Mouse (Mus musculus): ENCODE results near the gene Peak1. TPM values are rescaled to one million over a fixed set of nuclear protein-coding genes. Genes with fewer than 3 reads are reported as not detected.
A peak's percentile ranks its signal among the peaks of the same experiment; 100 is the strongest.

The Peak1 gene
- polyA plus RNA-seq, 1 experiment, result 5.5 TPM

DNA sequence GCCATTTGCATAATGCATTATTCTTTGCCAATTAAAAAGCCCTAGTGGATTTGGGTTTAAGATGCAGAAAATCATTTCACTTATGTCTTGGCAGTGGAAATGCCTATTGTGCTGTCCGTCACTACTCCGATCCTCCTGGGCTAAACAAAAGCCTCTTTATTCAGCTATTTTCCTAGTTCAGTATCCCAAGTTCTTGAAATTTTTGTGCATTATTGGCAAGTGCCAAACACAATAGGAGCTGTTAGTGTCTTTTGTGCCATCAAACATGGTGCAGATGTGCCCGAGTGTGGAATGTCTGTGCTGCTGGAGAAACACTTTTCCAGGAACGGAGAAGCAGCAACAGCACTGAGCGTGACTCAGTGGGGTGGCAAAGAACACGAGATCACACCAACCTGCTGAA lies 250.2 kb downstream of the Peak1 start:
- no peak overlapping the region for H3K27ac ChIP-seq (ENCODE audit: control insufficient read depth, insufficient read depth, low read depth, low read length)
- no peaks in the 10 kb centered on the region for H3K4me1 ChIP-seq (ENCODE audit: control insufficient read depth, insufficient read depth, low read length)
- no peaks in the 10 kb centered on the region for H3K27me3 ChIP-seq (ENCODE audit: control insufficient read depth, insufficient read depth, low read length)
- no peaks in the 10 kb centered on the region for H3K36me3 ChIP-seq (ENCODE audit: control insufficient read depth, insufficient read depth, low read length)
- no peak overlapping the region for H3K4me3 ChIP-seq (ENCODE audit: control insufficient read depth, low read depth, low read length)
- no peak for TF ChIP-seq POLR2A (IDR thresholded peaks at IDR 0.05; ENCODE audit: control insufficient read depth, low read depth, low read length)
- no peak for TF ChIP-seq CTCF (IDR thresholded peaks at IDR 0.05; ENCODE audit: control insufficient read depth, insufficient read depth, insufficient replicate concordance, low read depth, low read length)

DNA sequence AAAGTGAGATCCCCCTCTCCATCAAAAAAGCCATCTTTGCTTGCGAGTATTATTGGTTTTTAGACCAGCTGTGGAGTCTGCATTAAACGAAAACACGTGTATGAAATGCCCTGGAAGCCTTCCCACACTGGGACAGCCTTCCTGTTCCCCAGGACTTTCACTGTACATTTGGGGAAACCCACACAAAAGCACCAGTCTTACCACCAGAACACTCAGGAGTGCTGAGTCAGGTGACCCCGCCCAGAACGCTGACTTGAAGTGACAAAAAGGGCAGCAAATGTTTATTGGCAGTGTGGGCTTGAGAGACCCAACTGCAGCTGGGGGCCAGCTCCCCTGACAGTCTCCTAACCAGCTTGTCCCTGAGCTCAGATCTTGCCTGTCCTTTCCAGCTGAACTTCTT lies 251.7 kb downstream of the Peak1 start:
- Histone ChIP-seq H3K4me1 (ENCODE audit: control insufficient read depth, insufficient read depth, low read length) (no peaks in the 10 kb centered on the region), H3K4me3 (ENCODE audit: control insufficient read depth, low read depth, low read length) (no peak overlapping the region), H3K36me3 (ENCODE audit: control insufficient read depth, insufficient read depth, low read length) (no peaks in the 10 kb centered on the region), H3K27ac (ENCODE audit: control insufficient read depth, insufficient read depth, low read depth, low read length) (no peak overlapping the region), H3K27me3 (ENCODE audit: control insufficient read depth, insufficient read depth, low read length) (no peaks in the 10 kb centered on the region)
- TF ChIP-seq CTCF (IDR thresholded peaks at IDR 0.05; ENCODE audit: control insufficient read depth, insufficient read depth, insufficient replicate concordance, low read depth, low read length), result no peak
- TF ChIP-seq POLR2A (IDR thresholded peaks at IDR 0.05; ENCODE audit: control insufficient read depth, low read depth, low read length), result no peak

DNA sequence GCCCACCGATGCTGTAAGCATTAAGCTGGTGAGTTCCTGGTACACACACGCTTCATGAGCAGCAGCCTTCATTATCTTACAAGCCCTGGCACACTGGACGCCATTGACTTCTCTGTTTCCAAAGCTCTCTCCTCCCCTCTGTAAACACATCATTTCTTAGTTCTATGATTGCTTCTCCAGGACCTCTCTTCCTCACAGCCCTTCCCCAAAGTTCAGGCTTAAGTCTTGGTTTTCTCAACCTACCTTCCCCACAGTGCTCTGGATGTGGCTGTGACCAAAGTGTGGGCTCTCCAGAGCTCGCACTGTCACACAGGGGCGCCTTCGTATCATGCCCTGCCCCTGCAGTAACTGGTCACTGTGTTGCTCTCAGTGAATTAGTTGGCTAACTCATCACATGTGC lies 252.5 kb downstream of the Peak1 start, which contains the start of gene Tspan3:
Tspan3 (minus strand) TSS at position 101 of the 400 bp plus-strand sequence.
- Histone ChIP-seq H3K27ac (ENCODE audit: control insufficient read depth, insufficient read depth, low read depth, low read length) (no peak within 1 kb of the TSS), H3K27me3 (ENCODE audit: control insufficient read depth, insufficient read depth, low read length) (no peaks in the 10 kb centered on the region), H3K4me3 (ENCODE audit: control insufficient read depth, low read depth, low read length) (no peak within 1 kb of the TSS), H3K36me3 (ENCODE audit: control insufficient read depth, insufficient read depth, low read length) (no peaks in the 10 kb centered on the region), H3K4me1 (ENCODE audit: control insufficient read depth, insufficient read depth, low read length) (no peaks in the 10 kb centered on the region)
- no peak for TF ChIP-seq POLR2A (IDR thresholded peaks at IDR 0.05; ENCODE audit: control insufficient read depth, low read depth, low read length)
- TF ChIP-seq CTCF (IDR thresholded peaks at IDR 0.05; ENCODE audit: control insufficient read depth, insufficient read depth, insufficient replicate concordance, low read depth, low read length), result no peak

DNA sequence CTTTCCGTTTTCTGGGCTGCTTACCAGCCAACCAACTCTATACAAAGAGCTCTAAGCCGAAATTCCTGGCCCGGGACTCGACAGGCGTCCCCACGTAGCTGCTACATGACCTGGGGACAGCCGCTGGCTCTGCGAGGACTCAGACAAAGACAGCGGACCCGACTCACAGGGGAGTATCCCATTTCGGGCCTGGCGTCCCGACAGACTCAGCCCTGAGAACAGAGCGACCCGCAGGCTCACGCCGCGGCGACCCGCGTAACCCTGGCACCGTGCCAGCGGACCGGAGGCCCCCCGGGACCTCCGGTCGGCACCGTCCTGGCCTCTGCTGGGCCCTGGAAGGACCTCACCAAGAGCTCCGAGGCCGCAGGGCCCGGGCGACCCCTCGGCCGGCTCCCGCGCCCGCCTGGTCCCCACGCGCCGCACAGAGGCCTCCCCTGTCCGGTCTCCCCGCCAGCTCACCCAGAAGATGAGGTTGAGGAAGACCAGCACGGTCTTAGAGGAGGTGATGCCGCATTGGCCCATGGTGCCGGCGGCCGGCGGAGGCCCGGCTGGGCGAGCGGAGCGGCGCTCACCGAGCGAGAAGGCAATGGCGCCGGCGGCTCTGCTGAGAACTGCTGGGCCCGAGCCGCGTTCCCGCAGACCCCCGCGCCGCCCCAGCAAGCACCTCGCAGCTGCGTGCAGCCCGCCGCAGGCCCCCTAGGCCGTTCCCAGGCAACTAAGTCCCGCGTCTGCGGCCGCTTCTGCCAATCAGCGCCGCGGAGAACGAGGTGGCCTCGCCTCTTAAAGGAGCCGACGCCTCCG lies 257.3 kb downstream of the Peak1 start:
- TF ChIP-seq POLR2A (IDR thresholded peaks at IDR 0.05; ENCODE audit: control insufficient read depth, low read depth, low read length) (peak; percentile 71), CTCF (IDR thresholded peaks at IDR 0.05; ENCODE audit: control insufficient read depth, insufficient read depth, insufficient replicate concordance, low read depth, low read length) (no peak)
- H3K36me3 ChIP-seq (ENCODE audit: control insufficient read depth, insufficient read depth, low read length), result no peaks in the 10 kb centered on the region
- H3K27me3 ChIP-seq (ENCODE audit: control insufficient read depth, insufficient read depth, low read length), result no peaks in the 10 kb centered on the region
- peak overlapping the region; percentile 92 for H3K27ac ChIP-seq (ENCODE audit: control insufficient read depth, insufficient read depth, low read depth, low read length)
- peaks cover 2% of the 10 kb centered on the region; the same call in 1 of the 2 replicates for H3K4me1 ChIP-seq (ENCODE audit: control insufficient read depth, insufficient read depth, low read length)
- H3K4me3 ChIP-seq (ENCODE audit: control insufficient read depth, low read depth, low read length), result peak overlapping the region; percentile 94

DNA sequence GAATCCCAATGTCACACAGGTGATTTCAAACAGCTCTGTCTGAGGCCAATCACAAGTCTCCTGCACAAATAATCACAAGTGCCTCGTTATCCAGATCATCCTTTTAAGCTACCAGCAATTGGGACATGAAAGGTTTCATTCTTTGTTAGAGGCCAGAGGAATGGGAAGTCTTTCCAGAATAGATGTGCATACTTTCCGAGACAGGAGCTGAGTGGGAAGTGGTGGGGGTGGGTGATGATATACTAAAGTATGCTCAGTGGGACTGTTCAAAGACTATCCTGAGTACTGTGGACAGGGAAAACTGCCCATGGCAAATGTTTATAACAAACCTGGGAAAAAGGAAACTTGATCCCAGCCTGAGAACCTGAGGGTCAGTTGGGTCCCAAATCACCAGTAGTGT lies 258.4 kb downstream of the Peak1 start:
- peak overlapping the region; percentile 43; the same call in 1 of the 2 replicates for H3K4me3 ChIP-seq (ENCODE audit: control insufficient read depth, low read depth, low read length)
- peaks cover 2% of the 10 kb centered on the region; the same call in 1 of the 2 replicates for H3K4me1 ChIP-seq (ENCODE audit: control insufficient read depth, insufficient read depth, low read length)
- H3K27ac ChIP-seq (ENCODE audit: control insufficient read depth, insufficient read depth, low read depth, low read length), result no peak overlapping the region
- no peak for TF ChIP-seq CTCF (IDR thresholded peaks at IDR 0.05; ENCODE audit: control insufficient read depth, insufficient read depth, insufficient replicate concordance, low read depth, low read length)
- TF ChIP-seq POLR2A (IDR thresholded peaks at IDR 0.05; ENCODE audit: control insufficient read depth, low read depth, low read length), result no peak
- H3K27me3 ChIP-seq (ENCODE audit: control insufficient read depth, insufficient read depth, low read length), result no peaks in the 10 kb centered on the region
- no peaks in the 10 kb centered on the region for H3K36me3 ChIP-seq (ENCODE audit: control insufficient read depth, insufficient read depth, low read length)

DNA sequence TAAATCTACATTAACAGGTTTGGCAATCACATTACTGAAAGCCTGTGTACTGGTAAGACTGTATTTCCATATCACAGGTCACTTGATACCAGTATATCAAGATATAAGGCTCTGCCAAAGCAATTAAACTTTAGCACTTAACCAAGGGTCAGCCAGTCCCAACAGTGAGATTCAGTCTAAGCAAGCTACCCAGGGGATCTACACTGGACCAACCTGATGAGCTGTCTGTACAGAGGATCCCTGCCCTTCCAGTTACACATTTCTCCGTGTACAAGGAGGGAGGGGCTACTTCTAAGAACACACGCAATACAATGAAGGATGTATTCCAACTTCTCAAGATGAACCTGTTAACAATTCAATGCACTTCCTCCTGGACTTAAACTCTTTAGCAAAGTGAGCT lies 259.8 kb downstream of the Peak1 start:
- Histone ChIP-seq H3K36me3 (ENCODE audit: control insufficient read depth, insufficient read depth, low read length) (no peaks in the 10 kb centered on the region), H3K27ac (ENCODE audit: control insufficient read depth, insufficient read depth, low read depth, low read length) (no peak overlapping the region), H3K4me3 (ENCODE audit: control insufficient read depth, low read depth, low read length) (no peak overlapping the region), H3K27me3 (ENCODE audit: control insufficient read depth, insufficient read depth, low read length) (no peaks in the 10 kb centered on the region), H3K4me1 (ENCODE audit: control insufficient read depth, insufficient read depth, low read length) (peaks cover 2% of the 10 kb centered on the region; the same call in 1 of the 2 replicates)
- TF ChIP-seq POLR2A (IDR thresholded peaks at IDR 0.05; ENCODE audit: control insufficient read depth, low read depth, low read length) (no peak), CTCF (IDR thresholded peaks at IDR 0.05; ENCODE audit: control insufficient read depth, insufficient read depth, insufficient replicate concordance, low read depth, low read length) (no peak)

DNA sequence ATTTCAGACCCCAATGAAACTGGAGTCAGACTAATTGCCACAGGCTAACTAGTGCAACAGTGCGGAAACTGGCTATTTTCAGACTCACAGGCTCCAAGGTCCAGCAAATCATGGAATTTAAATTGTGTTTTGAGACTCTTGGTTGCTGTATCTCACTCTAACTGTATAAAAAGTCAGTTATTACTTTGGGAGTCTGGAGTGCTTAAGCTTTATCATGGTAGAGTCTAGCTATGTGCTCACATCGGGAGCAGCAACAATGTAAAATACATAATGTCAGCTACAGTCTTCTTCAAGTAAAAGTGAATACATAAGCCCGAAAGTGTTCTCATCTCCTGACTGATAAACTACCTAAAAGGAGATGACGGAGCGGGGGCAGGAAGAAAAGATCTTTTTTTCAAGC lies 263.3 kb downstream of the Peak1 start:
- Histone ChIP-seq H3K4me3 (ENCODE audit: control insufficient read depth, low read depth, low read length) (no peak overlapping the region), H3K4me1 (ENCODE audit: control insufficient read depth, insufficient read depth, low read length) (no peaks in the 10 kb centered on the region), H3K27ac (ENCODE audit: control insufficient read depth, insufficient read depth, low read depth, low read length) (no peak overlapping the region), H3K27me3 (ENCODE audit: control insufficient read depth, insufficient read depth, low read length) (no peaks in the 10 kb centered on the region), H3K36me3 (ENCODE audit: control insufficient read depth, insufficient read depth, low read length) (no peaks in the 10 kb centered on the region)
- TF ChIP-seq CTCF (IDR thresholded peaks at IDR 0.05; ENCODE audit: control insufficient read depth, insufficient read depth, insufficient replicate concordance, low read depth, low read length), result no peak

Measured in testis, adult 2 months (tissue).